Mouse (Mus musculus): ENCODE data around the gene Serpinb1b.
A peak's percentile ranks its signal among the peaks of the same experiment; 100 is the strongest.

Gene Serpinb1b

DNA sequence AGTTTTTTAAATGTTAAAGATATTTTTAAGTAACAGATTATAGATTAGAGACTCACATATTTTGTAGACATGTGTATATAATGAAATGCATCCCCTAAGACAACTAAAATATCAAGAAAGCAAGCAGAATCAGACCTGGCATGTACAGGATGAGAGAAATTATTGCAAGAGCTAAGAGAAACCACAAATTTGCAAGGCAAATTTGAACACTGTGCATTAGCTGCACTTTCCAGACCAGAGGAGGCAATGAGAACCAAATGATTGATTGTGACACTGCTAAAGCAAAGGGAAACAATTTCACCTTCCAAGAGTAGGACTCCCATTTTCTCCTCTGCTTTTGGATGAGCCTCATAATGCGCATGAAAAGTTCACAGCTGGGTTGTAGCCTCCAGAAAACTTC lies 17.2 kb downstream of the Serpinb1b start:
- no peak for DNase-seq

DNA sequence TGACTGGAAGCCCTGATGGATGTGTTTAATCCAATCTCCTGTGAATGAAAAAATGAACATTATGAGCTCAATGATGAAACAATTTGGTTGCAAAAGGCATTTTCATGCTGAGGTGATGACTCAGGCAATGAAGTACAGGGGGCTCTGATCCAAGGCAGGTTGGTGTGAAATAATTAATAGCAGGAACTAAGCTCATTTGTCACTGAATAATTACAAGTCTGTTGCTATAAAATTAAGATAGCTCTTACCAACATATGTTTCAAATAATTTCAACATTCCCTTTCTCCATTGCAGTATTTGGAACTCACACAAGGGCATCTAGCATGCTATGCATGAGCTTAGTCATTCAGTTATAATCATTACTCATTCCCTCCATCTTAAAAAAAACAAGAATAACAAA lies 27.3 kb downstream of the Serpinb1b start:
- DNase-seq: no peak

DNA sequence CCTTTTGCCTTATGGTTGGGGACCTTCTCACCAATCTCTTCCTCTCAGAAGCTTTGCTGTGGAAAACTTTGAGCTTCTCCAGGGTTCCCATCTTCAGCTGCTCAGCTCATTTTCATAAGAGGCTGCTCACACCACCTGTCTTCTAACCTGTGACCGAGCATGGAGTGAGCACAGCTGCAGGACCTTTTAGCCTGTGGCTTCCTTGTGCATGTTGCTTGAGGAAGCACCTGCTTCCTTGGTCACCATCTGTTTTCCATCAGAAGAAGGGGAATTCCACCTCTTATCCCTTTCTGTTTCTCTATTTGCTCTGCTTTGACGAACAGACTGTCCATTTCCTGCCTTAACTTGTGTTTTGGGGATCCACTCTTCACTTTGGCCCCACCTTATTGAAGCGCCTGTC lies 34.7 kb downstream of the Serpinb1b start:
- DNase-seq: no peak

DNA sequence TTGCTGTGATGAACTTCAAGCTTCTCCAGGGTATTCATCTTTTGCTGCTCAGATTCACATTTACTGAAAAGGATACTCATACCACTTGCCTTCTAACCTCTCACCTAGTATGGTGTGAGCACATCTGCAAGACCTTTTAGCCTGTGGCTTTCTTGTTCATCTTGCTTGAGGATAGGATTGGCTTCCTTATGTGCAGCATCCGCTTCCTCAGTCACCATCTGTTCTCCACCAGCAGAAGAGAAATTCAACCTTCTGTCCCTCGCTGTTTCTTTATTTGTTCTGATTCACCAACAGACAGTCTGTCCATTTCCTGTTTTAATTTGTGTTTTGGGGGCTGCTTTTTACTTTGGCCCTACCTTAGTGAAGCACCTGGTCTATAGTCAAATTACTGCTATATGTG lies 59.3 kb downstream of the Serpinb1b start:
- peak; percentile 32 for DNase-seq

DNA sequence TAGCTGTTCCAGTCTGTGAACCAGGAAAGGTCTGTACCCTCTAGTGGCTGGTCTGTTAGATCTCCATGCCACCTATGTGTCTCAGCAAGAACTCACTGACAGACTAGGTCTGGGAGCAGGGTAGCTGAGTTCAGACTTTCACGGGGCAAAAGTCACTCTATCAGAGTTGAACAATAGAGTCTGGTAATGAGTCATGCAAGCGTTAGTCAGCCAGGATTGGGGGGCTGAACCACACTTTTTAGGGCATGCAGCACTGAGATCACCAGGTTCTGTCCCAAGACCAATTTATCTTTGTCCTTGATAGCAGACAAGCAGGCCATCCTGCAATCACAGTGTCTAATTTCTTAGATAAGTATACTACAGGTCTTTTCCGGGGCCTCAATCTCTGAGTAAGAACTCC lies 63.1 kb downstream of the Serpinb1b start:
- DNase-seq: no peak
